Mouse (Mus musculus): ENCODE results near the gene Tnfrsf25. TPM values are rescaled to one million over a fixed set of nuclear protein-coding genes. Genes with fewer than 3 reads are reported as not detected.

Tnfrsf25 gene
- polyA plus RNA-seq, 2 experiments = 0.15 to 0.93 TPM

GRCm38 (mm10) chr4:152086505-152087210, 29.1 kb upstream of the Tnfrsf25 start:
- peak overlapping the region; percentile 68 to 80 for H3K4me3 ChIP-seq (ENCODE audit: insufficient read depth in 1 of 2, low read depth in 2 of 2, low read length in 2 of 2)
- under 1% methylated on average over 64 of the region's 92 CpGs for WGBS (ENCODE audit: insufficient replicate concordance)

DNA sequence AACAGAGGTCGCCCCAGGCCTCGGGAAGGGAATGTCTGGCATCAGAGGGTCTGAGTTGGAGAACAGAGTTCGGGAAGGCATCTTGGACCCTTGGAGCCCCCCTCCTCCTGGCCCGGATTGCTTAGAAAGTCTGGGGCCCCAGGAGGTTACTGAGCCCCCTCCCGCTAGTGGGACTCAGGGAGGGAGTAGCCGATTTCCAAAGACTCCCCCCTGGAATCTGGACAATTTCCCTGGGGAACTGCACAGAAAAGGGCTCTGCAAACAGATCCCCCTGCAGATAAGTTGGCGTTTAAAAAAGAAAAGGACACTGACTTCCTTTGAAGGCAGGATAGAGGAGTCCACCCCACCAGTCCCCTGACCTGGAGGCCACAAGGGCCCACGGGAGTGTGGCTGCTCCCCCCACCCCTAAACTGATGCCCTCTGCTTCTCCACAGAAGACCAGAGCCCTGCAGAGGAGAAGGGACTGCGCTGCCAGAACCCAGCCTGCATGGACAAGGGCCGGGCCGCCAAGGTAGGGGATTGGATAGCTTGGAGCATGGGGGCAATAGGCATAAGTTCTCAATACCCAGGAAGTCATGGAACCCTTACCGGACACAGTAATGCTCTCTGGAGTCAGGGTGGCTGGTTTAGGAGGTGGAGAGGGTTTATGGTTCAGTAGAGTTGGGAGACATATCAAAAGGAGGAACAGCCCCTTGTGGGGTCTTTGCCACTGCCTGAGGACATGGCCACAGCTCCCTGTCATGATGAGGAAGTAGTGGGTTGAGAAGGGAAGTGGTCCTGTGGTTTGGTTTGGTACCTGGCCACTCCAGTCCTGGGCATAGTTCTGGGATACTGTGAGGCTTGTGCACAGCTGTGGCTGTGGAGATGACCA, 28.3 kb upstream of the Tnfrsf25 start:
- peak overlapping the region; percentile 68 to 80 for H3K4me3 ChIP-seq (ENCODE audit: insufficient read depth in 1 of 2, low read depth in 2 of 2, low read length in 2 of 2)
- H3K9ac ChIP-seq (replicated peaks) = peak overlapping the region; percentile 62
- peaks cover 26 to 28% of the 10 kb centered on the region in 2 experiments for H3K4me1 ChIP-seq (replicated peaks; ENCODE audit: control insufficient read depth in 2 of 2, insufficient read depth in 2 of 2, low read length in 1 of 2)
- 6% methylated on average over 12 of the region's 12 CpGs for WGBS (ENCODE audit: insufficient replicate concordance)
- H3K27ac ChIP-seq = no peak overlapping the region
- H3K36me3 ChIP-seq (replicated peaks; ENCODE audit: control insufficient read depth, insufficient read depth, low read depth) = no peaks in the 10 kb centered on the region
- no peaks in the 10 kb centered on the region for H3K27me3 ChIP-seq (ENCODE audit: control insufficient read depth, insufficient read depth, low read length)
- ATAC-seq (ENCODE audit: insufficient read depth) (no peak), DNase-seq (ENCODE audit: low read depth in 3 of 3, low spot score in 3 of 3) (no peak)
- H3K9me3 ChIP-seq (ENCODE audit: control insufficient read depth, low read length) = no peaks in the 10 kb centered on the region
- no peak for TF ChIP-seq CTCF (IDR thresholded peaks at IDR 0.05; ENCODE audit: low read depth)
- no peak for TF ChIP-seq EP300 (IDR thresholded peaks at IDR 0.05; ENCODE audit: low read depth)
- H3K4me2 ChIP-seq (ENCODE audit: low read depth) = peak overlapping the region; percentile 93

More at GRCm38 (mm10) chr4:152086505-152087210, 29.1 kb upstream of the Tnfrsf25 start:
- ATAC-seq (ENCODE audit: insufficient read depth) (peak; percentile 85), DNase-seq (ENCODE audit: low read depth in 3 of 3, low spot score in 3 of 3) (peak in 2 of 3 experiments; percentile 34 to 38)
- Histone ChIP-seq H3K36me3 (replicated peaks; ENCODE audit: control insufficient read depth, insufficient read depth, low read depth) (no peaks in the 10 kb centered on the region), H3K27me3 (ENCODE audit: control insufficient read depth, insufficient read depth, low read length) (no peaks in the 10 kb centered on the region), H3K9ac (replicated peaks) (peak overlapping the region; percentile 62), H3K4me1 (replicated peaks; ENCODE audit: control insufficient read depth in 2 of 2, insufficient read depth in 2 of 2, low read length in 1 of 2) (peaks cover 18 to 20% of the 10 kb centered on the region in 2 experiments), H3K27ac (peak overlapping the region; percentile 29; the same call in 1 of the 2 replicates), H3K4me2 (ENCODE audit: low read depth) (peak overlapping the region; percentile 93), H3K9me3 (ENCODE audit: control insufficient read depth, low read length) (no peaks in the 10 kb centered on the region)
- no peak for TF ChIP-seq CTCF (IDR thresholded peaks at IDR 0.05; ENCODE audit: low read depth)
- no peak for TF ChIP-seq EP300 (IDR thresholded peaks at IDR 0.05; ENCODE audit: low read depth)

DNA sequence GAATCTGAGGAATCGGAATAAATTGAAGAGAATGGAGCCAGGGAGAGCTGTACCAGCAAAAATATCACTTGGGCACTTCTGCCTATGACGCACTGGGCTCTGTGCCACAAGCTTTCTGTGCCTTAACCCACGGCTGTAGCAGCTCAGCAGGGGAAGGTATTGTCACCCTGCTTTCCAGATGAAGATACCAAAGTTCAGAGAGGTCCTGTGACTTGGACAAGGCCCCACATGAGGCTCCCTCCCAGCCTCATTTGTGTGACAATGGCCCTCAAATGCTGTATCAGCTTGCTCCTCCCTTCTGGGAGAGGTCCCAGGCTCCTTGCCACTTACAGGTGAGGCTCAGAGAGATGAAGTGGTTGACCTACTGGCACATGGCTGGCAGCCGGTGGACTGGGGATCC, 27.6 kb upstream of the Tnfrsf25 start:
- Histone ChIP-seq H3K4me3 (ENCODE audit: insufficient read depth in 1 of 2, low read depth in 2 of 2, low read length in 2 of 2) (peak overlapping the region in 1 of 2 experiments; percentile 68; a peak in 2 of 4 replicates), H3K27ac (no peak overlapping the region), H3K4me1 (replicated peaks; ENCODE audit: control insufficient read depth in 2 of 2, insufficient read depth in 2 of 2, low read length in 1 of 2) (peaks cover 31 to 33% of the 10 kb centered on the region in 2 experiments)

DNA sequence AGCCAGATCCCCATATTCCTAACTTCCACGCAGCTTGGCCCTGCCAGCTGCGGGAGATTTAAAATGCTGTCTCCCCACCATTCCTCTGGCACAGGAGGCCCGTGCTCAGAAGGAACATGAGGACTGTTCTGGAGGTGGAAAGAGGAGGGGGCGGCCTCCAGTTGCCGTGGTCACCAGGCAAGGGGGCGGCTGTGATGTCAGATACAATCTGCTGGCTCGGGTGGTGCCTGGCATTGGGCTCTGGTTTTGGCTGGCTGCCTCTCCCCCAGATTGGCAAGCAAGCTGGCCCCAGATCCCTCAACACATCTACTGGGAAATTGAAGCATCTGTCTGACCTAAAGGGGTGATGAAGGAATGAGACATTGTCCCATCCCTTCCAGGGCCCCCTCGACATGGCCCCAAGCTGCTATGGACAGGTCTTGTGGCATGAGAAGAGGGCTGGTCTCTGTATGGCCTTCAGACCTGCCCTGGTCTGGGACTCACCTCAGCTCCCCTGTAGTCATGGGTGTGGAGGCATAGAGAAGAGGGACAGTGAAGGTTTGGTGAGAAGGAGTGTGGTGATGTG, 27.1 kb upstream of the Tnfrsf25 start:
- no peak for DNase-seq (ENCODE audit: low read depth in 3 of 3, low spot score in 3 of 3)
- peak overlapping the region; percentile 93 for H3K4me2 ChIP-seq (ENCODE audit: low read depth)
- no peaks in the 10 kb centered on the region for H3K9me3 ChIP-seq (ENCODE audit: control insufficient read depth, low read length)
- no peak overlapping the region; the same call in 1 of the 2 replicates for H3K9ac ChIP-seq (replicated peaks)
- H3K4me3 ChIP-seq (ENCODE audit: insufficient read depth in 1 of 2, low read depth in 2 of 2, low read length in 2 of 2) = peak overlapping the region in 1 of 2 experiments; percentile 68; a peak in 1 of 4 replicates
- no peaks in the 10 kb centered on the region for H3K27me3 ChIP-seq (ENCODE audit: control insufficient read depth, insufficient read depth, low read length)
- 54% methylated on average over 8 of the region's 8 CpGs for WGBS (ENCODE audit: insufficient replicate concordance)
- H3K4me1 ChIP-seq (replicated peaks; ENCODE audit: control insufficient read depth in 2 of 2, insufficient read depth in 2 of 2, low read length in 1 of 2) = peaks cover 36 to 38% of the 10 kb centered on the region in 2 experiments
- no peaks in the 10 kb centered on the region for H3K36me3 ChIP-seq (replicated peaks; ENCODE audit: control insufficient read depth, insufficient read depth, low read depth)
- ATAC-seq (ENCODE audit: insufficient read depth) = no peak
- TF ChIP-seq CTCF (IDR thresholded peaks at IDR 0.05; ENCODE audit: low read depth) = no peak
- no peak for TF ChIP-seq EP300 (IDR thresholded peaks at IDR 0.05; ENCODE audit: low read depth)
- no peak overlapping the region for H3K27ac ChIP-seq

More for the DNA sequence above, 27.6 kb upstream of the Tnfrsf25 start:
- TF ChIP-seq EP300 (IDR thresholded peaks at IDR 0.05; ENCODE audit: low read depth) (no peak), CTCF (IDR thresholded peaks at IDR 0.05; ENCODE audit: low read depth) (no peak)
- H3K27me3 ChIP-seq (ENCODE audit: control insufficient read depth, insufficient read depth, low read length) = no peaks in the 10 kb centered on the region
- H3K4me2 ChIP-seq (ENCODE audit: low read depth) = peak overlapping the region; percentile 93
- 51% methylated on average over 4 of the region's 4 CpGs for WGBS (ENCODE audit: insufficient replicate concordance)
- H3K9me3 ChIP-seq (ENCODE audit: control insufficient read depth, low read length) = no peaks in the 10 kb centered on the region
- peak overlapping the region; percentile 62 for H3K9ac ChIP-seq (replicated peaks)
- ATAC-seq (ENCODE audit: insufficient read depth) (no peak), DNase-seq (ENCODE audit: low read depth in 3 of 3, low spot score in 3 of 3) (no peak)
- no peaks in the 10 kb centered on the region for H3K36me3 ChIP-seq (replicated peaks; ENCODE audit: control insufficient read depth, insufficient read depth, low read depth)
